Mouse (Mus musculus) erythroid progenitor cell, adult 5-6 weeks (primary cell): Measurements from ENCODE around the gene Gpr6. TPM values are rescaled to one million over a fixed set of nuclear protein-coding genes. Genes with fewer than 3 reads are reported as not detected.

Source experiments
- ATAC-seq: replicated peaks from 2 replicates; pipeline ENCODE4 v1.8.0; 2016; ENCODE audit warnings: moderate number of reproducible peaks, mild to moderate bottlenecking, moderate TSS enrichment, inconsistent platforms; ENCODE audit not compliant: poor library complexity, low FRiP score, severe bottlenecking
- total RNA-seq, 2 experiments: library from RNA; stranded (forward) in 1 of 2; stranded (reverse) in 1 of 2; fragments of 150-400 nt in 1 of 2; fragments of 186-747, 209-891 nt in 1 of 2; gene quantifications; 2 replicates each; pipeline versions ENCODE4 v1.2.3 to v1.2.4; 2015 to 2017; ENCODE audit warnings: low replicate concordance in 2 of 2

The Gpr6 gene
- total RNA-seq (2015; ENCODE audit: low replicate concordance) (not detected in 2 replicates), total RNA-seq (2017; ENCODE audit: low replicate concordance) (not detected in 2 replicates)

DNA sequence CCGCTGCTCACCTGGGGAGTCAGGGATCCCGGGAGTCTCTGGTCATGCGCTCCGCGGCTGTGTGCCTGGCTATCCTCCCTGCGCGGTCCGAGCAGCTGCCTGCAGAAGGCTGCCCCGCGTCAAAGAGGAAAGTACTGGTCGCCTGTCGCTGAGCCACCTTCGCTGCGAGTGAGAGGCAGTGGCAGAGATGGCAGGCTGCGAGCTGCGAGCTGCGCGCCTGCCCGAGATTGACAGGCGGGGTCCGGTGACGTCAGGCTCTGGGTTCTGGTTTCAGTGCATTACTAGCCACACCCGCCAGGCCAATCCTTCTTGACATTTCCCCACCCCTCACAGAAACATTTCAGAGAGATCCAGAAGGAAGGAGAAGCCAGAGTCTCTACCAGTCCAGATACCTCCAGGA lies at the start of gene Gpr6:
Gpr6 (minus strand) TSS at position 170 of the 400 bp plus-strand sequence.
- no peak for ATAC-seq

DNA sequence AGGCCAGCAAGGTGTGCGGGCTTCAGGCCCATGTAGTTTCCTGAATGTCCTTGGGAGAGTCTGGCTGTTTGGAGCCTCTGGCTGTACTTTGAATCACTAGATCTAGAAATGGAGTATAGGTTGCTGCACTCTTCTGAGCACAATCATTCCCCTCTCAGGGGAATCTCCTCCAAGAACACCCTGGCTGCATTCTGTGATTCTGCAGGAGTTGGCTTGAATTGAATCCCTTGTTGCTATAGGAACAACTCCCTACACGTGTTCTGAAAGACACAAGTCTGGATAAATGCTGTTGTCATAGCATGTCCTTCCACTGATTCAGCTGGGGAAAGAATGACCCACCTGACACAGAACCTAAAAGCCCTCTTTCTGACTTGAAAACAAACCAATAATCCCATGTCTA lies 28.0 kb upstream of the Gpr6 start:
- ATAC-seq, result no peak

DNA sequence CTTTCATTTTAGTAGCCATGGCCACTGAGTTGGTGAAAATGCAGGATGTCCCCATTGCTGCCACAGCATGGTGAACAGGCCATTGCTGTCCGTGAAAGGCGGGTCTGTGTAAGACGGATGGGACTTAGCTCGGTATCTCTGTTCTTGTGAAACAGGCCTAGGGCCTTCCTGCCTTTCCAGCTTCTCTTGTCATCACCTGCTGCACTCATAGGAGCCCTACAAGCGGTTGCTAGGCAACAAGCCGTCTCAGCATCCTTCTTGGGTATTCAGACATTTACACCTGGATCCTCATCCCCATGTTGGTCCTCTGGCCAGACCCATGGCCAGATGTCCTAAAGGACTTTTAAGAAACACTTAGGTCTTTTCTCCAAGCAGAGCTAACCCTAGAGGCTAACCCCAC lies 26.1 kb upstream of the Gpr6 start:
- ATAC-seq, result no peak

DNA sequence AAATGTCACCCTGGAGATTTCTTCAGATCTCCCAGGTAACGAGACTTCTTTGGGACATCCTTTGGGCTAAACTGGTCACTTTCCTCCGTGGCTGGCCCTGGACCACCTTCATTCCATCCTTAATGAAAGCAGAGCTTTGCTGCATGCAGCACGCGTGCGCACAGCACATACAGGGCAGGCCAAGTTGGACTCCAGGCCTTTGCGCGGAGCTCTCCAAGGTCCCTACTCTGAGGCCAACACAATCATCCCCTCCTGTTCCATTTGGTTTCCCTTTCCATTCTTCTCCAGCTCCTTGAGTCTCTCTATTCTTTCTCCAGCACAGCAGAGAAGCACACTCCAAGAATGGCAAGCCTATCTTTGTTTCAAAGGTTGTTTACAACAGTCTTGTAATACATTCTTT lies 16.8 kb upstream of the Gpr6 start:
- ATAC-seq, result no peak

DNA sequence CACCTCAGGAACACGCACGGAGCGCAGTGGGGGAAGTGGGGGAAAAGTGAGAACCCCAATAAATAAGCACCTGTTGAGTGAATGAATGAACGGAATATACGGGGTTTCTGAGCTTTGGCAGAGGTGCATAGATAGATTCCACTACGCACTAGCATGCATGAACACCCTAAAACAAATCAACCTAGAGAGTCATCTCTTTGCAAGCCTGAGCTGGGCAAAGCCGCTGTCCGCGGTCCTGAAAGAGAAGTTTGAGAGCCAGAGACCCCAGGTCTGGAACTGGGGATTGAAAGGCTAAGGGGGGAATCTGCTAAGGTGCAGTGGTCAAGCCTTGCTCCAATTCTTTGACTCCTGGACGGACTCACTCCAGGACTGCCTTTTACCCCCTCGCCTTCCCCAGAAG lies 389 bp downstream of the Gpr6 start:
- peak; percentile 41; the same call in 1 of the 2 replicates for ATAC-seq

DNA sequence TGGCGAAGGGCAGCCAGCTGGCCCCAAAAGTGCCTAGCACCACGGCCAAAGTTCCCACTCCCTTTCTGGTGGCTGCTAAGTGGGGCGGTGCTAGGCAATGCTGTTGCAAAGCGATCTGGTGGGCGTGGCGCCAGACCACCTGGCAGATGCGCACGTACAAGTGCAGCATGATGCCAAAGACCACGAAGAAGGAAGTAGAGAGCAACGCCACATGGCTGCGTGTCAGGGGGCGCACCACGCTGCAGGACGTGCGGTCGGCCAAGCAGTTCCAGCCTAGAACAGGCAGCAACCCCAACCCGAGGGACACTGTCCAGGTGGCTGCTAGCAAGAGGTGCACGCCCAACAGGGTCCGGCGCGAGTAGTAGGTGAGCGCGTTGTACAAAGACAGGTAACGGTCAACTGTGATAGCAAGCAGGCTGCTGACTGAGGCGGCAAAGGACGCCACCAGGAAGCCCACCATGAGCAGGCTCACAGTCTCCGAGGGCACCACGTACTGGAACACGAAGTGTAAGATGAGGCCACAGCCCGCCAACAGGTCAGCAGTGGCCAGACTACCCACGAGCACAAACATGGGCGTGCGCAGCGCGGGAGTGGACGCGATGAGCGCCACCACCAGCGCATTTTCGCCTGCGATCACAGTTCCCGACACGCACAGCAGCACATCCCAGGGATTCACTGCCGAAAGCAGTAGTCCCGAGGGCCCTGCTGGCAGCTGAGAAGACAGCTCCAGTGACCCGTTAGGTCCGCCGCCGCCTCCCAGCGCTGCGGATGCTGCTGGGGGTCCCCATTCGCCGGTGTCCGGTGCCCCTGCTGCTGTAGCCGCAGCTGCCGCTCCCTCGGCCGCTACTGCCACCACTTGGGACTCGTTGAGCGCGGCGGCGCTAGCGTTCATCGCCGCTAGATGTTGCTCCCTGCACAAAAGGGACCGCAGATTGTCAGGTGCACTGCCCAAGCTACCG lies 1.1 kb downstream of the Gpr6 start:
- no peak for ATAC-seq

DNA sequence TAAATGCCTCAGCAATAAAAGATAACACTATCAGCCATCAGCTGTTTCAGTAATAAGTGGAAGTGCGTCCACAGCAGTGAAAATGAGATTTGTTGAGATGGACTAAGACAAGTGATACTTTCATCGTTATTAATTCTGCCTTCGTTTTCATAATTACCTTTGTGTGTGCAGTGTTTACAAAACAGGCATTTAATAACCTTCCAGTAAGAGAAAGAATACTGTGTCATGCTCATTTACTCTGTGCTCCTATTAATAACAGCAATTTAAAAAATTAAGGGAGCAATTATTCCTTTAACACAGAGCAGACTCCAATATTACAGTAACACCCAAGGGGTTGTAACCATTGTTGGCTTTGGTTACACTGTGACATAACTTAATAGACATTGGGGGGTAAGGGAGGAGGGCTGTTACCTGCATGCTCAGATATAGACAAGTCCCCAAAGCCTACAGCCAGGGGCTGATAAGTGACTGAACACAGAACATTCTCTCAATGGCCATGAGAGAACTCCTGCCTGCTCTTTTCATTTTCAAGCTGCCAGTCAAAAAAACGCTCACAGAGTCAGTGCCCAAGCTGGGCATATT lies 11.7 kb downstream of the Gpr6 start:
- ATAC-seq, result no peak

DNA sequence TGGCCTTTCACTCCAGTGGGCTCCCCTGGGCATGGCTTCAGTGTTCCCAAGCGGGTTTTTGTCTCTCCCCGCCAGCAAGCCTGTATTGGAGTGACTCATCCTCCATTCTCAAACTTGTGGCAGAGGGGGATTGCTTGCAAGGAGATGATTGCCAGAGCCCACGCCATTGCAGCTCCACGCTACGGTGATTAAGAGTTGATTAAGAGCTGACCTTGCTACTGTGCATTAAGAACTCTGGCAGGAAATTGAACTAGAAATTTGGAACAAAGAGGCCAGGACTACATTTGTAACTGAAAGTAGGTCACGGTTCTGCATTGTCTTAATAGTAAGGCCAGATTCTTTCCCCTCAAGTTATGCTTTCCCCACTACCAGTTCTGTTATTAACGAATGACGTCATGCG lies 16.5 kb downstream of the Gpr6 start:
- no peak for ATAC-seq

DNA sequence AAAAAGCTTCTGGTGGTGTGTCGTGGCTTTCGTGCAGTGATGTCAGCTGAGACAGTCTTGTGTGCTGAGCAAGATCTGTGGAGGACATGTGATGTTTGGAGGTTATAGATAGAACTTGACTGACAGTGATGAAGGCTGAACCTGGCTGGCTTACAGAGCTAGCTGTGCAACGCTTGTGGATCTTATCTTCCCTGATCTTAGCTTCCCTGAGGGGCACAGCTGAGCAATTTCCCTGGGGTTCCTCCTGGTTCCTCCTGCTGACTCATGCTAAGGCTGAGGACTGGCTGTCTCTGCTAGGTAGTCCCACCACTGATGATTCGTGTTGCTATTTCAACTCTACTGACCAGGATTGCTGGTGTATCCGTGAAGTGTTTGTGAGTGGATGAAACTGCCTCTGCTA lies 18.1 kb downstream of the Gpr6 start:
- ATAC-seq, result 0 out of 2 replicates have a peak, but pooled peaks have one; percentile 22

DNA sequence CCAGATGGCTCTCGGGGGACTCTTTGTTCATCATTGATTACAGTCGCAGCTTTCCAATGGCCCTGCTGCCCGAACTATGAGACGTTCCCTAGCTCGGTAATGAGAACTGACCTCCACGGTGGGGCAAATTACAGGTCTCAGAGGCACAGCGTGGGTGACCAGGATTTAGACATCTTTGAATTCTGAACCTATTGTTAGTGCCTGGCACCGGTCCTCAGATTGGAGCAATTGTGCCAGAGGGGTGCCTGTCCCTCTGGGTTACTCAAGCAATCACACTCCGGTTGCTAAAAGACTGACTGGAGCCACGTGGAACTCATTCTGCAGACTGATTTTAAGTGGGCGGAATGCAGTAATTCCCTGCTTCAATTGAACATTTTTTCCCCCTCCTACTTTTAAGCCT lies 29.8 kb downstream of the Gpr6 start:
- ATAC-seq, result no peak

DNA sequence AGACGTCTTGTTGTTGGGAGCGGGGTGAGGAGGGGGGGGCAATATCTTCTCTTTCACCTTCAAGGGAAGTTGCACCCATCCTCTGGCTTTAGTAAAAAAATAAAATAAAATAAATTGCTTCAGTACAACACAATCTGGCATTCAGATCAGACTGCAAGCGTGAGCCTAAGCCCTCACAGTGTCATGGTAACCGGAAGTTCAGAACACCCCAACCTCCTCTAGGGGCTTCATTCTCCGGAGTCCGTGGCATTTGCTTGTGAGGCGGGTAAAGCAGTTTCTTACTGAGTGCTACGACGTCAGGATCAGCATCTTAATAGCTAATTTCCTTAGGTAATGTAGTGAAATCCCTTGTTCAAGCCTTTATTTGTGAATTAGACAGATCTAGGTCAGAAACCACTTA lies 30.6 kb downstream of the Gpr6 start:
- ATAC-seq, result no peak

DNA sequence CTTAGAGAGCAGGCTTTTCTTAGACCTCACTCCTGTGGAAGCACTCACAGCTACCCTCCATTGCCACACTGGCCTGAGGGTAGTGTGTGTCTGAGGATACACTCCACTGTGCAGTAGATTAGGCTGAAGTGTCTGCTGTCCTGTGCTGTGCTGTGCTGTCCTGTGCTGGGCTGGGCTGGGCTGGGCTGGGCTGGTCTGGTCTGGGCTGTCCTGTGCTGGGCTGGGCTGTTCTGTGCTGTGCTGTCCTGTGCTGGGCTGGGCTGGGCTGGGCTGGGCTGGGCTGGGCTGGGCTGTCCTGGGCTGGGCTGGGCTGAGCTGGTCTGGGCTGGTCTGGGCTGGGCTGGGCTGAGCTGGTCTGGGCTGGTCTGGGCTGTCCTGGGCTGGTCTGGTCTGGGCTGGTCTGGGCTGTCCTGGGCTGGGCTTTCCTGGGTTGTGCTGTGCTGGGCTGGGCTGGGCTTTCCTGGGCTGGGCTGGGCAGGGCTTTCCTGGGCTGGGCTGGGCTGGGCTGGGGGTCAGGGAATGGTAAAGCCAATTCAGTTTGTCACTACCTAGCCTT lies 31.5 kb downstream of the Gpr6 start:
- peak; percentile 73 for ATAC-seq

DNA sequence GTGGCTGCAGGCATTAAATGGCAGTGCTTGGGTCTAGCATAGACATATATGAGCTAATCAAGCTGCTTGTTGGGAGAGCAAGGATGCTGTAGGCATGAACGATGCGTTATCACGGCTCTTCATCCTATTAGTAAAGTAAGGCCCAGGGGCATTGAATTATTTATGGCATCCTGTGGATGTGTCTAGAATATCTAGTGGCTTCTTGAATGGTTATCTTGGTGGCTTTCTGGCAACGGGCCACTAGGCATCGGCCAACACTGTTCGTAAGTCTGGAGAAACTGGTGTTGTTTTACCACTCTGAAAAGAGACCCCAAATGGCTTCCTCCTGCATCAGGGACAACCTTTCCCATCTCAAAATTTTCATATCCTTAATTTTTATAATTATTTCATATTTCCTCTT lies 33.6 kb downstream of the Gpr6 start:
- ATAC-seq, result no peak

DNA sequence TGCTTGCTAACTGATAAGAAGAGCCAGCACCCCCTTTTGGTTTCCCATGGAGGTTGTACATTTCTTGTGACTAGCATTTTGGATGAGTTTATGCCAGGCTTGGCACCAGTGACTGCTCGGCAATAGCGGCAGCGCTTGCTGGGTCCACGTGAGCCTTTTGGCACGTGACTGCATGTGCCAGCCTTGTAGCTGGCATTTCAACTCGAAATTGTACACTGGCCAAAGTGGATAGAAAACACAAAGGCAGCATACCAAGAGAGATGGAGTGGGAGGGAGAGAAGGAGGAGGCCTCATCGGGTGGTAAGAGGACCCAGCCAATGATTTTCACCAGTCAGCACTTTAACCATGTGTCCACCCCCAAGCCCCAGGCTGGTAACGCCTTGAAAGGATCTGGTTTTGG lies 34.4 kb downstream of the Gpr6 start:
- ATAC-seq, result no peak

DNA sequence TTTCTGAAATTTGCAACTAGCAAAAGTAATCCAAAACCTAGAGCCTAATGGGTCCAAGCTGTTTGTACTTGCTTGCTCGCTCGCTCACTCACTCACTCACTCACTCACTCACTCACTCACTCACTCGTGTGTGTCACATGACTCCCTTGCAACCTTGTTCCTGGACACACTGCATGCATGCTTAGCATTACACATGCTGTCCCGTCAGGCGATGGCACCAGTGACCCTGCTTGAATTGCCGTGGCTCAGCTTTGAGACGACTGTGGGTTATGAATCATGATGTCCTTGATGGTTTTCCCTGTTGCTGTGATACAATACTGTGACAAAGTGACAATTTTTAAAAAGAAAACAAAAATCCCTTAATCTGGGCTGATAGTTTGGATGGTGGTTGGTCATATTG lies 39.3 kb downstream of the Gpr6 start:
- no peak for ATAC-seq

DNA sequence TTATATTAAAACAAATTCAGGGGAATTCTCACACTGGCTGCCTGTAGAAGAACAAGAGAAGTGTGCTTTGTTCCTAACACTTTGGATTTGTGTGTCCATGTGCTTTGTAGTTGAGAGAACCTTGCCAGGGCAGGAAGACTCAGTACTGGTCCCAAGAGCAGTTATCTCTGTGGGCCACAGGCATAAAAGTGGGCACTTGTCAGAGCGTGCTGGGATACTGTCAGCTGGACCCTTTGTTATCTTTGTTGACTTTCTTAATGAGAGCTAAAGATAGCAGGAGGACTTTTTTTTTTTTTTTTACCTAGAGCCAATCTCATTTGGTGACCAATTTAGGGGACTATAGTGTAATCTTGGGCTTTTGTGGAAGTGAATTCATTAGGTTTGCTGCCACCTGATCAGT lies 47.2 kb downstream of the Gpr6 start:
- peak; percentile 64 for ATAC-seq

DNA sequence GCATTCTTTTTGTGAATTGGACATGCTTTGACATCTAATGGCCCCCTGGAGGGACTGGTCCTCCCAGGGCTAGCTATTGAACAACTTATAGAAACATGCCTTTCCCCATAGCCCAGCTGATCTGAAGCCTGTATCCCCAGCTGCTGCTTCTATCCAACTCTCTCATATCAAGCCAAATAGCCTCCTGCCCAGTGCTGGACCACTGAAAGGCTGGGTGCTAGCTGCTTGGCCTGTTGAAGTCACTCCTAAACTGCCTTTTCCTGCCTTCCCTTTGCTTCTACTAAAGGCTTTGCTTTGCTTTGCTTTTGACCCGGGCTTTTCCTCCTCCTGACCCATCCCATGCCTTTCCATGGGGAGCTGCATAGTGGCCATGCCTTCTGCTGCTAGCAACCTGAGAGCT lies 47.7 kb downstream of the Gpr6 start:
- ATAC-seq, result peak; percentile 35; the same call in 1 of the 2 replicates

DNA sequence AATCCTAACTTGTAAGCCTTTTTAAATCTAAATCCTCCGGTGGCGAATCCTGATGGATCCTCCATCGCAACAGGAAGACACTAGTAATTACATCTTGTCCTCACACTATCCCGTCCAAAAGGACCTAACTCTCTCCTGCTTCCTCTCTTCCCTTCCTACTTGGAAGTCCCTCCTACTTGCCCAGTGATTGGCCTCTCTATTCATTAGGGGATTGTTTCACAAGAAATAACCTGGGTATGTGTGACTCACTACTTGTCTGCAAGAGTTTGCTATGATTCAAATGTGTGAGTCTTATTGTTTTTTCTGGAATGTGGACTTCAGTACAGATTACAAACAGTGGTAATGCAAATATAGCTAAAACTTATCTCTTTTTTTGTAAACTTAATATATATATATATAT lies 49.9 kb downstream of the Gpr6 start:
- ATAC-seq, result no peak
